Mouse (Mus musculus): ENCODE measurements around the gene Cdk9.

- TF ChIP-seq HCFC1 (IDR thresholded peaks at IDR 0.05; ENCODE audit: borderline replicate concordance, insufficient read depth, low read length) (no peak), CHD2 (IDR thresholded peaks at IDR 0.05; ENCODE audit: low read depth, low read length) (no peak), MAFK (IDR thresholded peaks at IDR 0.05; ENCODE audit: insufficient read depth, low read depth, low read length) (no peak)
Observed at GRCm38 (mm10) chr2:32737008-32737407, 24.1 kb upstream of the Cdk9 start.
